Mouse (Mus musculus): ENCODE data around the gene Apbb2. TPM values are rescaled to one million over a fixed set of nuclear protein-coding genes. Genes with fewer than 3 reads are reported as not detected.

Gene Apbb2
- total and polyA plus RNA-seq, 3 experiments = 26.7 to 40.0 (median 39.9) TPM

GRCm38 (mm10) chr5:66532827-66533226 lies 85.8 kb downstream of the Apbb2 start:
- no peak overlapping the region for H3K4me3 ChIP-seq
- peaks cover 7% of the 10 kb centered on the region; the same call in 1 of the 2 replicates for H3K79me2 ChIP-seq (replicated peaks; ENCODE audit: control insufficient read depth, insufficient read depth, low read length)
- no peaks in the 10 kb centered on the region for H3K27me3 ChIP-seq (ENCODE audit: control insufficient read depth, insufficient read depth, low read length)
- intact Hi-C loops (cut with DNase I) = no loop called here
- no peak overlapping the region for H3K9ac ChIP-seq (ENCODE audit: low read depth, low read length)
- peak in 1 of 2 experiments; percentile 30 for DNase-seq
- peaks cover 8% of the 10 kb centered on the region for H3K36me3 ChIP-seq (ENCODE audit: control insufficient read depth, insufficient read depth, low read length)
- 36% methylated on average over 6 of the region's 6 CpGs for WGBS
- no peak for TF ChIP-seq CTCF (IDR thresholded peaks at IDR 0.05)
- H3K4me1 ChIP-seq (ENCODE audit: control insufficient read depth, insufficient read depth, low read length) = peaks cover 10% of the 10 kb centered on the region
- H3K27ac ChIP-seq = no peak overlapping the region

- no peak overlapping the region for H3K9ac ChIP-seq (ENCODE audit: low read depth, low read length)
- no peak overlapping the region for H3K27ac ChIP-seq
- H3K4me3 ChIP-seq = no peak overlapping the region
- intact Hi-C loops (cut with DNase I) = no loop called here
- peaks cover 4% of the 10 kb centered on the region; the same call in 1 of the 2 replicates for H3K79me2 ChIP-seq (replicated peaks; ENCODE audit: control insufficient read depth, insufficient read depth, low read length)
- H3K27me3 ChIP-seq (ENCODE audit: control insufficient read depth, insufficient read depth, low read length) = no peaks in the 10 kb centered on the region
- TF ChIP-seq POLR2A (IDR thresholded peaks at IDR 0.05; ENCODE audit: insufficient read depth, low read depth, low read length) (no peak), EP300 (IDR thresholded peaks at IDR 0.05; ENCODE audit: insufficient read depth, low read depth, low read length) (no peak), CTCF (IDR thresholded peaks at IDR 0.05) (no peak)
- no peak for DNase-seq
- 83% methylated on average over 4 of the region's 4 CpGs for WGBS
- peaks cover 11% of the 10 kb centered on the region for H3K4me1 ChIP-seq (ENCODE audit: control insufficient read depth, insufficient read depth, low read length)
- peaks cover 9% of the 10 kb centered on the region; the same call in 1 of the 2 replicates for H3K36me3 ChIP-seq (ENCODE audit: control insufficient read depth, insufficient read depth, low read length)
These were observed 88.2 kb downstream of the Apbb2 start for GRCm38 (mm10) chr5:66530361-66530760.

- WGBS = 82% methylated on average over 7 of the region's 7 CpGs
- intact Hi-C loops (cut with DNase I) = no loop called here
- Histone ChIP-seq H3K4me1 (ENCODE audit: control insufficient read depth, insufficient read depth, low read length) (peaks cover 13% of the 10 kb centered on the region), H3K27me3 (ENCODE audit: control insufficient read depth, insufficient read depth, low read length) (no peaks in the 10 kb centered on the region), H3K79me2 (replicated peaks; ENCODE audit: control insufficient read depth, insufficient read depth, low read length) (peaks cover 1% of the 10 kb centered on the region; the same call in 1 of the 2 replicates), H3K4me3 (no peak overlapping the region), H3K9ac (ENCODE audit: low read depth, low read length) (no peak overlapping the region), H3K27ac (no peak overlapping the region), H3K36me3 (ENCODE audit: control insufficient read depth, insufficient read depth, low read length) (peaks cover 13% of the 10 kb centered on the region; the same call in 1 of the 2 replicates)
- TF ChIP-seq POLR2A (IDR thresholded peaks at IDR 0.05; ENCODE audit: insufficient read depth, low read depth, low read length) (no peak), CTCF (IDR thresholded peaks at IDR 0.05) (no peak), EP300 (IDR thresholded peaks at IDR 0.05; ENCODE audit: insufficient read depth, low read depth, low read length) (no peak)
- DNase-seq = no peak
These were observed 89.0 kb downstream of the Apbb2 start for GRCm38 (mm10) chr5:66529631-66530030.

DNA sequence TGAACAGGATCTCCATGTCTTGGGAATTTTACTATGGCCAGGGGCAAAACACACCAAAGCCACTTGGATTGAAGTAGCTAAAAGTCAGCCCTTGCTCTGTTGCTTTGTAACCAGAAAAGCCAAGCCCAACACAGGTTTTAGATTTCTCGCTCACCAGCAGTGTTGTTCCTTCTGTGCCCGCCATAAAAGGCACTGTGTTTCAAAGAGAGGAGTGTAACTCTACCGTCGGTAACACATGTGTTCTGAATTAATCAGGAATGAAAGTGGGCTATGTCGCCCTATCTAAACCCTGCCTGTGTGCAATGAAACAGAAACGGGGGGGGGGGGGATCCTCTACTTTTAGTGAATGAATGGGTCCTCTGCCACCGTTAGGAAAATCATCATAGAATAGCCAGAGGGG lies 90.0 kb downstream of the Apbb2 start:
- intact Hi-C loops (cut with DNase I) = no loop called here
- 60% methylated on average over 7 of the region's 7 CpGs for WGBS
- TF ChIP-seq CTCF (IDR thresholded peaks at IDR 0.05) (no peak), POLR2A (IDR thresholded peaks at IDR 0.05; ENCODE audit: insufficient read depth, low read depth, low read length) (no peak), EP300 (IDR thresholded peaks at IDR 0.05; ENCODE audit: insufficient read depth, low read depth, low read length) (no peak)

DNA sequence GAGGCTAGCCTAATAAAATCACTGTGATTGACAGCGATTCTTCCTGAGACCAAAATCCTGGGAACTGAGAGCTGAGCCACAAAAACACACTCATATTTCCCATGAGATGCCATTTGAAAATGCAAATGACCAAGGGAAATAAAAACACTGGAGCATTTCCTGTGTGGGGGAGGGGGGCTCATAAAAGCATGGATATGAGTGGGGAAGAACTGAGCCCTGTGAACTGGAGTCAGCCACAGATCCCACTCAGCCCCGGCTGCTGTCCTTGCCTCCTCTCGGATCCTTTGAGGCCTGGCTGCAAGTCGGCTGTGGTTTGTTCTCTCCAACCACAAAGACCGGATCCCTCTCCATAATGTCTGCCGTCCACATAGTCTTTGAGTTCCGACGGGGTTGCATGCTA lies 91.5 kb downstream of the Apbb2 start:
- H3K36me3 ChIP-seq (ENCODE audit: control insufficient read depth, insufficient read depth, low read length) = peaks cover 15% of the 10 kb centered on the region
- no peaks in the 10 kb centered on the region for H3K27me3 ChIP-seq (ENCODE audit: control insufficient read depth, insufficient read depth, low read length)
- WGBS = 53% methylated on average over 8 of the region's 8 CpGs
- H3K9ac ChIP-seq (ENCODE audit: low read depth, low read length) = no peak overlapping the region
- H3K4me1 ChIP-seq (ENCODE audit: control insufficient read depth, insufficient read depth, low read length) = peaks cover 17% of the 10 kb centered on the region
- no peak for TF ChIP-seq CTCF (IDR thresholded peaks at IDR 0.05)
- TF ChIP-seq EP300 (IDR thresholded peaks at IDR 0.05; ENCODE audit: insufficient read depth, low read depth, low read length) = no peak
- TF ChIP-seq POLR2A (IDR thresholded peaks at IDR 0.05; ENCODE audit: insufficient read depth, low read depth, low read length) = no peak
- H3K4me3 ChIP-seq = no peak overlapping the region
- peaks cover 2% of the 10 kb centered on the region; the same call in 1 of the 2 replicates for H3K79me2 ChIP-seq (replicated peaks; ENCODE audit: control insufficient read depth, insufficient read depth, low read length)
- no peak for DNase-seq
- intact Hi-C loops (cut with DNase I) = no loop called here
- H3K27ac ChIP-seq = peak overlapping the region; percentile 45

More for the DNA sequence above, 90.0 kb downstream of the Apbb2 start:
- Histone ChIP-seq H3K4me1 (ENCODE audit: control insufficient read depth, insufficient read depth, low read length) (peaks cover 15% of the 10 kb centered on the region), H3K27ac (no peak overlapping the region), H3K36me3 (ENCODE audit: control insufficient read depth, insufficient read depth, low read length) (peaks cover 13% of the 10 kb centered on the region; the same call in 1 of the 2 replicates), H3K4me3 (no peak overlapping the region), H3K79me2 (replicated peaks; ENCODE audit: control insufficient read depth, insufficient read depth, low read length) (peaks cover 1% of the 10 kb centered on the region; the same call in 1 of the 2 replicates), H3K9ac (ENCODE audit: low read depth, low read length) (no peak overlapping the region), H3K27me3 (ENCODE audit: control insufficient read depth, insufficient read depth, low read length) (no peaks in the 10 kb centered on the region)
- no peak for DNase-seq

GRCm38 (mm10) chr5:66525002-66525401 lies 93.6 kb downstream of the Apbb2 start:
- DNase-seq = no peak
- H3K36me3 ChIP-seq (ENCODE audit: control insufficient read depth, insufficient read depth, low read length) = peaks cover 15% of the 10 kb centered on the region
- peaks cover 17% of the 10 kb centered on the region for H3K4me1 ChIP-seq (ENCODE audit: control insufficient read depth, insufficient read depth, low read length)
- WGBS = 62% methylated on average over 4 of the region's 4 CpGs
- no peak overlapping the region for H3K9ac ChIP-seq (ENCODE audit: low read depth, low read length)
- H3K79me2 ChIP-seq (replicated peaks; ENCODE audit: control insufficient read depth, insufficient read depth, low read length) = peaks cover 4% of the 10 kb centered on the region; the same call in 1 of the 2 replicates
- intact Hi-C loops (cut with DNase I) = no loop called here
- TF ChIP-seq EP300 (IDR thresholded peaks at IDR 0.05; ENCODE audit: insufficient read depth, low read depth, low read length) (no peak), POLR2A (IDR thresholded peaks at IDR 0.05; ENCODE audit: insufficient read depth, low read depth, low read length) (no peak), CTCF (IDR thresholded peaks at IDR 0.05) (no peak)
- H3K27ac ChIP-seq = peak overlapping the region; percentile 70
- no peak overlapping the region for H3K4me3 ChIP-seq
- no peaks in the 10 kb centered on the region for H3K27me3 ChIP-seq (ENCODE audit: control insufficient read depth, insufficient read depth, low read length)
